Mouse (Mus musculus) layer of hippocampus, adult 9-11 months (tissue): Measurements from ENCODE around the gene Vdac2.

Source experiments
- DNase-seq: peaks from one replicate; pipeline ENCODE4 v3.0.0; 2022

The Vdac2 gene

GRCm38 (mm10) chr14:21820880-21821505 is 4.0 kb upstream of the Vdac2 start:
- no peak for DNase-seq

DNA sequence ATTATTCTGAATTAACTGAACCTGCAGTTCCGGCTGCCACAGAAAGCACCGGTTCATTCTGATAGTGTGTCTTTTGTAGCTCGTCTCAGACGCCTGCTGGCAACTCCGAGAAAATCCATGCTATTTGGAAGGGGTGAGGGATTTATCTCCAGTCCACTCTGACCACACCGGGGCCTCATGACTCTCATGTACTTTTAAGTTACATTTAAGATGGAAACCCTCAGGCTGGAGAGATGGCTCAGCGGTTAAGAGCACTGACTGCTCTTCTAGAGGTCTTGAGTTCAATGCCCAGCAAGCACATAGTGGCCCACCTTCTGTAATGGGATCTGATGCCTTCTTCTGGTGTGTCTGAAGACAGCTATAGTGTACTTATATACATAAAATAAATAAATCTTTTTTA is 2.7 kb upstream of the Vdac2 start:
- no peak for DNase-seq

DNA sequence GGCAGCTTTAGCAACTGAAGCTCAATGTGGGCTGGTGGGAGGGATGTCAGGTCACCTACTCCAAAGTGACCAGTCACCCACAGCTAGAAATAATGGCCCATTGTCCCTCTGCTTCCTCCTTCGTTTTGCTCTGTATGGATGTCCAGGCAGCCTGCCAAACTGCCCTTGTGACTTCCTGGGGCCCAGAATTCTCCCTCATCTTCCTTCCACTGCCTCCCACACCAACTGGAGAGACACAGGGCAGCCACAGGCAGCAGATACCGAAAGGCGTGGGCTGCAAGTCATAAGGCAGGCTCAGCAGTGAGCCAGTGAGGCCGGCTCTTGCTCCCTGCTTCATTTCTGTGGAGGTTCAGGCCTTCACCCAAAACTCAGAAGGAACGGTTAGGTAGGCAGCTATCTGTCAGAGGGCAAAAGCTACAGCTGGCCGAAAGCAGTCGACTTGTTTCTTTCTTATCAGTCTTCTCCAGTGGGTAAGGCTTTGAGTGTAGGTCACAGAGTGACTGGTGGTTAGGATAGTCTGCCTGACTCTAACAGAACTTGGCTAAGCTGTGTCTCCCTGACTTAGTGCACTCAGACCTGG is 2.2 kb upstream of the Vdac2 start:
- DNase-seq, result peak; percentile 94

- no peak for DNase-seq
Observed at GRCm38 (mm10) chr14:21823897-21824296, 1.1 kb upstream of the Vdac2 start.

- no peak for DNase-seq
Observed at GRCm38 (mm10) chr14:21825786-21826491, 901 bp downstream of the Vdac2 start.

- peak; percentile 96 for DNase-seq
Observed at GRCm38 (mm10) chr14:21830876-21831767, 6.1 kb downstream of the Vdac2 start.

GRCm38 (mm10) chr14:21831830-21832403 is 6.9 kb downstream of the Vdac2 start:
- DNase-seq, result no peak

DNA sequence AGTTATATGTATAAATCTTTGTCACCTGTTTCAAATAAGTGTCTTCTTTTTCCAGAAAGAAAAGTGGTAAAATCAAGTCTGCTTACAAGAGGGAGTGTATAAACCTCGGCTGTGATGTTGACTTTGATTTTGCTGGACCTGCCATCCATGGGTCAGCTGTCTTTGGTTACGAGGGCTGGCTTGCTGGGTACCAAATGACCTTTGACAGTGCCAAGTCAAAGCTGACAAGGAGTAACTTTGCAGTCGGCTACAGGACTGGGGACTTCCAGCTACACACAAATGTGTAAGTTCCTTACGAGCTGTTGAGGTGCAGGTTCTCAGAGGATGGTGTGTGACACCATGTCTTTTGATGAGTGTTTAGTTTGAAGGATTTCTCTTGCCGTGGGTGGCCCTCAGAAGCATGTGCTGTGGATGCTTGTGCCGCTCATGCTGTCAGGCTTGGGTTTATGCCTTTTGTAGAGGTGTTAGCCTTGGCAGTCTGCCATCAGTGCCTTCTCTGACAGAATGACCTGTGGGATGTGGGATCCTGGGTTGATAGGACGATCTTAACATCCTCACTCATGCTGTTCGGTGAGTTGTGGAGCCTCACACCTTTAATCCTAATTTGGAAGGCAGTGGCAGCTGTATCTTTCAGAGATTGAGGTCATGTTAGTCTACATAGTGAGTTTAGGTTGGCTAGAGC is 13.4 kb downstream of the Vdac2 start:
- DNase-seq, result no peak

GRCm38 (mm10) chr14:21841819-21842592 is 17.0 kb downstream of the Vdac2 start:
- no peak for DNase-seq

- no peak for DNase-seq
Observed at GRCm38 (mm10) chr14:21843263-21843662, 18.2 kb downstream of the Vdac2 start.

DNA sequence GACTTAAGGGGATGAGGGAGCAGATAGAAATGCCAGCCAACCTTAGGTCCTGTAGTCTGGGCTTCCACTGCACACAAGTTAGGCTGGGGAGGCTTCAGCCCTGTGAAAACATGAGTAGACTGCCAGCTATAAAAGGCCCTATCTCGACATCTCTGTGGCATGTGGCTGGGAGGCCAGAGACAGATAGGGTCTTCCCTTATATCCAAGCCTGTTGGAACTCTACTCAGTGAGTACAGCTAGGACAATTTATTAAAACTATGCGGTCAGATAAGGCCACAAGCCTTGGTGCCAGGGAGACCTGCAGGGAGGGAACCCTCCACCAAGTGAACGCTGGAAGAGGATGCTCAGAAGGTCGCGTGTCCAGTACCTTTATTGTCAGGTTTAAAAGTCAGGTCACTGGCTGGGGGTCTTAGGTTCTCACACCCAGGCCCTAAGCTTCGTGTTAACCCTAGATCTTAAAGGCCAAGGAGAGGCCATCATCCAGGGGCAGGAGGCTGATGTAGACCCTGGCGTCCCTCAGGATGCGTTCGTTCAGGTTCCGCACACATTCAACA is 21.9 kb downstream of the Vdac2 start:
- DNase-seq, result no peak

- DNase-seq, result no peak
Observed at GRCm38 (mm10) chr14:21847381-21848165, 22.5 kb downstream of the Vdac2 start.

DNA sequence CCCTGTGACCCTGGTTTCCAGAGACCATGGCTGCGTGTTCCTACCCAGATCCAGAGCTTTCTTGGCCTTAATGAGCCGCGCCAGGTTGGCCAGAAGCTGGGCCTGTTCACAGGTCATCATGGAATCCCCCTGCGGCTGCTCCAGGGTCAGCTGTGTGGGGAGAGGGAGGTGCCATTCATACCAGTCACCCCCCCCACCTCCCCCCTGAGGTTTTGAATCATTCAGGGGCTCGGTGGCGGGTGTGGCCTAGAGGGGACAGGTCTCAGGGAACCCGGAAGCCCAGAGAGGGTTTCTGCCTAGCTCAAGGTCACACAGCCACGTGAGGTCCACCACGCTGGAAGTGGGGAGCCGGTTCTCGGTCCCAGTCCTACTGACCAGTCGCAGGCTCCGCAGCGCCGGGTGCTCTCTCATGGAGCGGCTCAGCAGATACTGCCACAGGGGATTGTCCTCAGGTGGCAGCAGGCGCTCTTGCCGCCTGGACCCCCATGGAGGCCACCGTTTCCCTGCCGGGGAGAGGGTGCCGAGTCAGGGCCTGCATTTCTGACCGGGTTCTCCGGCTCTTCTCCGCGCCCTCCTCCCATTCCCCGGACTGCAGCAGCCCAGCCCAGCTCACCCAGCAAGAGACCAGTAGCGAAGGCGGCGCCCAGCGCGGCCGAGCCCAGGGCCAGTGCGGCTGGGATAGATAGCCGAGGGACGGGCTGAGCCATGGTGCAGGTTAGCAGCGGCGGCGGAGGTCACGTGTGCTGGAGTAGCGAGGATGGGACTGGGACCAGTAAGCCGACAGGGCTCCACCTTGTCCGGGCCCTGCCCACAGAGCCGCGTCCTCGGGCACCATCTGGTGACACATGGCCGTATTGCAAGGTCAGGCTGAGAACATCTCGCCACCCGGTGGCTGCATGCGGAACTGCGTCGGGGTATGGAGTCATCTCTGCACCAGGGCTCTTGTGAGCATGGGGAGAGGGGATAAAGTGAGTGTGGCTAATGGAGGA is 23.4 kb downstream of the Vdac2 start, which contains the start of gene Comtd1:
Gene Comtd1 (minus strand): TSS at position 812 of the 989 bp plus-strand sequence.
- DNase-seq, result peak; percentile 95

DNA sequence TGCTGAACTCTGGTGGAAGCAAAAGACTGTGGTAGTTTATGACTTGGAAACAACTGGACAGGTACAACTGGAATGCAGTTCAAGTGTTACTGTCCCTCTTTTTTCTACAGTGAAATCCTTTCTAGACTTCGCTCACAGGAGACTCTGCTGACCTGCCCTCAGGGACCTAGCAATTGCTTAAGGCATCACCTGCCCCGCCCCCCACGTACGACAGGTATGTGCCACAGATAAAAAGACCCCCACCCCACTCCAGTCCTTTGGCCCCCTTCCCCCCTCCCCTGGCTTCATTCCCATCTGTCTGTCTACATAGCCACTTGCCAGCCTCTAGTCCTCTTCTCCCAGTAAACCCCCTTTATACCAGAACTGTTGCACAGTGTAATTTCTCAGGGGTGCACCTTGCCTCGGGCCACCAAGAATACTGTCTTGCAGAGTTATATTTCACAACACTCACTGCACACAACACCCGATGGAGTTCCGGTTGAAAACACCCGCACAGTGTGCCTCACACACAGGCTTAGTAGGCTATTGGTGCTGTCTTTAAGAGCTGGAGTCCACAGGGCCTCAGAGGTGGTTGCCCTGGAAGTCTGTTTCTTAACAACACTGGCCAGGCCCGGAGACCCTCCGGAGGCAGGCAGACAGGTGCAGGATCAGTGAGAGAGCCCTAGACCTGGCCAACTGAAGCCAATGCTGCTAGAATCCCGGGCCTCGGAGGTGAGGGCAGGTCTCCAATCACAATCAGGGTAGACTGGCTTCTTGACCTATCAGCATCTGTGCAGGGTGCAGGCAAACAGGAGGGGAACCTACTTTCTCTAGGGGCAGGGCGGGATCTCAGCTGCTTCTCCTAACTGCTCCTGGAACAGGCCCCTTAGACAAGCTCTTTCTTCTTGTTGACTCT is 24.7 kb downstream of the Vdac2 start:
- no peak for DNase-seq

DNA sequence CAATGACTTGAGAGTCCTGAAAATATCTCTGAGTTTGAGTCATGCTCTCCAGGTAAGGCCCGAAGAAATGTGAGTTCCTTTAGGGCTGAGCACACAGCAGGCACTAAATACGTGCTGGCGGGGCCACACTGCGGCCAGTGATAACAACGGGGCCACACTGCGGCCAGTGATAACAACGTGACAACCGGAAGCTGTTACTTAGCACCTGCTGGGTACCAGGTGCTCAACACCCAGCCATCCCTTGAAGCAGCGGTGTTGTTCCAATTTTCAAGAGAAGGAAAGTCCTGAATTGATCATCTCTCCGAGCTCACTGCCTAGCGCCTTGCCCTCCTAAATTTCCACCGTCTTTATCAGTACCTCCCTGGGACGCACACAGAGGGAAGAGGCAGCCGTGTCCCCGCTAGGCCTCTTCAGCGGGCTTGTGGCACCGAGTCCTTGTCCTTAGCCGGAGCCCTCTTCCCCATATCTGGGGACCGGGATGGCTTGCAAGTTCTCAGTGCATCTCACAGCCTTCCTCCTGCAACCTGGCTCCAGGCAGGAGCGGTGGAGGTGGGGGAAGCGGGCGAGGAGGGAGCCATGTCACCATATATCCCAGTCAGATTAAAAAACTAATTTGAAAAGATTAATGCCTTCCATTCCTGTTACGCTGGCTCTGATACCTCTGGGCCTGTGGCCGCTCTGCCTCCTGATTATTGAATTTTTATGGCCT is 25.5 kb downstream of the Vdac2 start:
- no peak for DNase-seq

DNA sequence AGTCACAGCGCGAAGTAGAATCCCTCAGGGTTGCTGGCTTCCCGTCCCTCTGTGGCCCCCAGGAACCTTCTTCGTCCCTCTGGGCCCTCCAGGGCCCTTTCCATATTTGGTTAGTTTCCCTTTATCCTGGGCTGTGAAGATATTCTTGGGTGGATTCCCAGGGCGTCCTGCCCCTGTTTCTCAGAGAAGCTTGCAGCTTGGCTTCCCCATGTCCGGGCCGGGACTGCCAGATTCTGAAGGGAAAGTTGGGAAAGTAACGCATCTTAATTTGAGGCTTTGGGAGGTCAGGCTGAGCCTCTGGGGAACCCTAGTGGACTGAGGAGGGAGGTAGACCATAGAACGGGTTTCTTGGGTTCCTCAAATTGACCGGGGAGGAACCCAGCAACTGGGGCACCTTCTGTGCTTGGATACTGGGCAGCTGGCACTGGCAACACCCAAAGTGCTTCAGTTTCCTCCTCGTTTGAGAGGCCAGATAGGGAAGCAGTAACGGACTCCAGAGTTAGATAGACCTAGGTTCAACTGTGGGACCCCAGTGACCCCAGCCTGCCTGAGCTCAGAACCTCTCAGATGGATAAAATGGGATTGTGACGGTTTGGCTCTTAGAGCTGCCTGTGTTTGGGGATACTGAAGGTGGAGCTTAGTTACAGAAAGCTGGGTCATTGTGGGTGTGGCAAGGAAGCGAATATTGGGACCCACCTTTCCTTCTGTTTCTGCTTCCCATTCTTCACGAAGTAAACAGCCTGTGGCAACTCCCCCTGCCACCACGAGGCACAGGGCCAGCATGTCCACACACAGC is 27.2 kb downstream of the Vdac2 start:
- no peak for DNase-seq
